Mouse (Mus musculus) lung, postnatal 0 days (tissue): ENCODE results near the gene 6430628N08Rik.

Source experiments
- CTCF ChIP-seq: IDR thresholded peaks from 2 replicates; pipeline ENCODE4 v1.5.1; 2016; ENCODE audit warnings: antibody characterized with exemption, mild to moderate bottlenecking
- EP300 ChIP-seq: IDR thresholded peaks from 2 replicates; pipeline ENCODE4 v1.6.1; 2016; ENCODE audit warnings: antibody characterized with exemption, mild to moderate bottlenecking, control low read depth

DNA sequence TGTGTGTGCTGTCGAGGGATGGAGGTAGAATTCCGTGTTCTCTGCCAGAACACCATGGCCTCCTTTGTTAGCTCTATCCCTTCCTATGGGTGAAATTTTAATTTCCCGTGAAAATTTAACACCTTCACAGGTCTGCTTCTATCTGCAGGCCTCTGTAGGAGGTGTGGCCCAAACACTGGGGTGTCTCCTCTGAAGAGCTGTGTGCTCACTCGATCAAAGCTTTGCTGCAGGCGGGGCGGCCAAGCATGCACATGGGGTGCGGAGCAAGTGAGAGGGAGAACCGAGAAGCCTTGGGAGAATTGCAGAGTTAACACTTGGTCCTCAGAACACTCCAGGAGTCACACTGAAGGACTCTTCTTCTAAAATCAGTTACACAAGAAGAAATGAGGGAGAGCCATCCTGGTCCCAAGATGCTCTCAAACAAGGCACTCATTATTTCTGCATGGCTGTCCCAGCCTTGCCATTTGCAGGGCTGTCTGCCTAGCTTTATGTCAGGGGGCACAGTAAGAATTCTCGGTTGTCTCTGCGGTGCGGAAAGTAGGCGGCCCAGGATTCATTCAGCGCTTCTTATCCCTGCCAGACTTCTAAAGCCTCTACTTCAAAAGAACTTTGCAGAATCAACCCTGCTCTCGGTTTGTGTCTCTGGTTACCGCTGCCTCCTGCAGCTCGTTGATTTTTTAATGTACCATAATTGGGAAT is 20.8 kb upstream of the 6430628N08Rik start:
- TF ChIP-seq CTCF (no peak), EP300 (no peak)
